ENCODE assay signal across 11 mouse cellular contexts in genomic region chr16:88174083-88174721, GRCm38 (mm10).
DNase-seq lines count a peak whose midpoint lies in the region; ATAC-seq and TF ChIP-seq lines count a peak whose summit lies in the region.
"Had no signal": no experiment of that assay in that cellular context is flagged by ENCODE, and none has a peak within 500 bp of the region (broad histone marks: within the 10 kb centered on the region; RNA-seq: fewer than 3 reads in every experiment).

No protein-coding gene starts in this region.

- H3K36me3 ChIP-seq in hindbrain, embryonic 13.5 days, result no peaks in the 10 kb centered on the region
- H3K36me3 ChIP-seq in hindbrain, embryonic 12.5 days, result no peaks in the 10 kb centered on the region
- no peaks in the 10 kb centered on the region for H3K36me3 ChIP-seq in midbrain, embryonic 16.5 days (ENCODE audit: control insufficient read depth, insufficient read depth, low read length)
- H3K36me3 ChIP-seq in heart, embryonic 11.5 days (ENCODE audit: control insufficient read depth, insufficient read depth, low read length), result no peaks in the 10 kb centered on the region
- H3K36me3 ChIP-seq: heart, embryonic 13.5 days; neural tube, embryonic 13.5 days had no signal

- H3K4me1 ChIP-seq in hindbrain, embryonic 13.5 days (replicated peaks), result no peaks in the 10 kb centered on the region; the same call in 1 of the 2 replicates
- peaks cover 3% of the 10 kb centered on the region; the same call in 1 of the 2 replicates for H3K4me1 ChIP-seq in hindbrain, embryonic 12.5 days
- 0 out of 2 replicates have a peak, but pooled peaks cover 2% of the 10 kb centered on the region for H3K4me1 ChIP-seq in midbrain, embryonic 16.5 days (ENCODE audit: control insufficient read depth, insufficient read depth, low read length)
- no peaks in the 10 kb centered on the region for H3K4me1 ChIP-seq in heart, embryonic 11.5 days (ENCODE audit: control insufficient read depth, insufficient read depth, low read length)
- H3K4me1 ChIP-seq: heart, embryonic 13.5 days had no signal

- 61% methylated on average over 9 of the region's 9 CpGs for WGBS in hindbrain, embryonic 13.5 days
- WGBS in hindbrain, embryonic 12.5 days, result 68% methylated on average over 9 of the region's 9 CpGs
- 55% methylated on average over 9 of the region's 9 CpGs for WGBS in midbrain, embryonic 16.5 days
- WGBS in heart, embryonic 11.5 days (ENCODE audit: insufficient replicate concordance), result 84% methylated on average over 9 of the region's 9 CpGs

- no peaks in the 10 kb centered on the region for H3K27me3 ChIP-seq in hindbrain, embryonic 13.5 days
- H3K27me3 ChIP-seq in hindbrain, embryonic 12.5 days, result no peaks in the 10 kb centered on the region
- no peaks in the 10 kb centered on the region for H3K27me3 ChIP-seq in midbrain, embryonic 16.5 days (ENCODE audit: control insufficient read depth, insufficient read depth, low read depth, low read length)
- no peaks in the 10 kb centered on the region for H3K27me3 ChIP-seq in heart, embryonic 11.5 days (ENCODE audit: control insufficient read depth, insufficient read depth, low read length)
- H3K27me3 ChIP-seq: heart, embryonic 13.5 days; neural tube, embryonic 13.5 days had no signal

- peak; percentile 57; the same call in 1 of the 2 replicates for ATAC-seq in hindbrain, embryonic 13.5 days (ENCODE audit: low FRiP score)
- ATAC-seq in hindbrain, embryonic 12.5 days (ENCODE audit: low FRiP score), result no peak
- peak; percentile 44 for ATAC-seq in midbrain, embryonic 16.5 days
- no peak for ATAC-seq in heart, embryonic 11.5 days (replicated peaks; ENCODE audit: insufficient number of reproducible peaks, low FRiP score, low TSS enrichment)

- no peak overlapping the region for H3K4me2 ChIP-seq in hindbrain, embryonic 13.5 days
- H3K4me2 ChIP-seq in hindbrain, embryonic 12.5 days (replicated peaks), result no peak overlapping the region
- H3K4me2 ChIP-seq in midbrain, embryonic 16.5 days (ENCODE audit: low read length), result no peak overlapping the region
- H3K4me2 ChIP-seq in heart, embryonic 11.5 days, result no peak overlapping the region
- H3K4me2 ChIP-seq: heart, embryonic 13.5 days; neural tube, embryonic 13.5 days had no signal

- H3K27ac ChIP-seq in hindbrain, embryonic 13.5 days, result no peak overlapping the region
- H3K27ac ChIP-seq in hindbrain, embryonic 12.5 days, result no peak overlapping the region
- H3K27ac ChIP-seq in layer of hippocampus, adult 2 months, result peak overlapping the region; percentile 63
- H3K27ac ChIP-seq in midbrain, embryonic 16.5 days (ENCODE audit: low read length), result no peak overlapping the region
- no peak overlapping the region for H3K27ac ChIP-seq in heart, embryonic 11.5 days (ENCODE audit: low read depth, low read length)
- H3K27ac ChIP-seq: heart, embryonic 13.5 days; kidney, postnatal 0 days; neural tube, embryonic 13.5 days had no signal

- no peaks in the 10 kb centered on the region for H3K9me3 ChIP-seq in hindbrain, embryonic 13.5 days
- H3K9me3 ChIP-seq in hindbrain, embryonic 12.5 days (replicated peaks), result no peaks in the 10 kb centered on the region
- H3K9me3 ChIP-seq in midbrain, embryonic 16.5 days (replicated peaks; ENCODE audit: control insufficient read depth, low read length, poor library complexity, severe bottlenecking), result no peaks in the 10 kb centered on the region
- no peaks in the 10 kb centered on the region for H3K9me3 ChIP-seq in heart, embryonic 11.5 days (replicated peaks; ENCODE audit: control insufficient read depth, low read length)
- H3K9me3 ChIP-seq: heart, embryonic 13.5 days; neural tube, embryonic 13.5 days had no signal

- H3K4me3 ChIP-seq in hindbrain, embryonic 13.5 days, result no peak overlapping the region
- no peak overlapping the region for H3K4me3 ChIP-seq in hindbrain, embryonic 12.5 days
- H3K4me3 ChIP-seq in layer of hippocampus, adult 2 months, result peak overlapping the region; percentile 13; the same call in 1 of the 2 replicates
- H3K4me3 ChIP-seq in midbrain, embryonic 16.5 days (ENCODE audit: low read depth, low read length), result no peak overlapping the region
- H3K4me3 ChIP-seq in heart, embryonic 11.5 days (ENCODE audit: low read depth, low read length), result no peak overlapping the region
- H3K4me3 ChIP-seq: heart, embryonic 13.5 days; neural tube, embryonic 13.5 days had no signal

- H3K9ac ChIP-seq in hindbrain, embryonic 13.5 days, result no peak overlapping the region
- H3K9ac ChIP-seq in hindbrain, embryonic 12.5 days, result no peak overlapping the region
- no peak overlapping the region for H3K9ac ChIP-seq in midbrain, embryonic 16.5 days (ENCODE audit: low read depth, low read length)
- H3K9ac ChIP-seq in heart, embryonic 11.5 days (ENCODE audit: low read depth, low read length), result no peak overlapping the region
- H3K9ac ChIP-seq: heart, embryonic 13.5 days; neural tube, embryonic 13.5 days had no signal

- DNase-seq in cerebellum, postnatal 10 days, result peak; percentile 80 to 86
- DNase-seq in layer of hippocampus, adult 2 months (ENCODE audit: low spot score in 2 of 2), result peak; percentile 76 to 80
- DNase-seq in heart, adult 11 months, result no peak
- DNase-seq in thymus, postnatal 4 days, result no peak

- TF ChIP-seq CTCF in layer of hippocampus, adult 2 months (conservative IDR thresholded peaks at IDR 0.05), result peak; percentile 41

Comparison
In these comparisons a context has a peak if more than half of its experiments do, and no peak if none do; other contexts are left out.
1. ATAC-seq: peak in hindbrain, embryonic 13.5 days (single experiment) and midbrain, embryonic 16.5 days (single experiment); none in hindbrain, embryonic 12.5 days (single experiment) and heart, embryonic 11.5 days (single experiment).
2. DNase-seq: peak in cerebellum, postnatal 10 days (2 of 2) and layer of hippocampus, adult 2 months (2 of 2); none in heart, adult 11 months (single experiment) and thymus, postnatal 4 days (single experiment).